Mouse (Mus musculus) spleen, adult 18-20 months (tissue): ENCODE data around the gene Gm8267.
"Not testable (repeated sequence)": the region's sequence is repeated elsewhere in the genome, so short reads cannot be mapped to it uniquely, and the experiment has no call there.

ENCODE experiments used
- DNase-seq, 2 experiments: peaks; one replicate each; pipeline ENCODE4 v3.0.0; 2022; ENCODE audit warnings: mixed read lengths in 2 of 2

Gene Gm8267

DNA sequence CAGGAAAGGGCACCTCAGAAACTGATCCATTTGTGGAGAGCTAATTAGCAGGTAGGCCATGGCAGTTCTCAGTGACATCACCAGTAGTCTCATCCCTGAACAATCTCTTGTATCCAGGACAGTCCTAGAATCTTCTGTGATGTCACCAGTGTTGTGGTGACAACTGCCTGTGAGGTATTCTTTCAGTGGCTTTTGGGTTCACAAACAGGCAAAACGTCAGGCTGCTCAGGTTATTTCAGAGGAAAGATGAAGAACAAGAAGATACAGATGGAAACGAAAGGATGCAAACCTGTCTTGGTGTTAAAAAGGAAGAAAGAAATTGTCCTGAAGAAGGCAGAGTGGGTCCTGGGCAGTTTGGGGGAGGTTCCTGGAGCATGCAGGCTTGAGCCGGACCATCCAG lies at the start of gene Gm8267:
Gm8267 (minus strand) TSS at position 101 of the 400 bp plus-strand sequence.
- no peak for DNase-seq

GRCm38 (mm10) chr14:44789537-44790382 lies 39.6 kb upstream of the Gm8267 start:
- DNase-seq: not testable (repeated sequence)

DNA sequence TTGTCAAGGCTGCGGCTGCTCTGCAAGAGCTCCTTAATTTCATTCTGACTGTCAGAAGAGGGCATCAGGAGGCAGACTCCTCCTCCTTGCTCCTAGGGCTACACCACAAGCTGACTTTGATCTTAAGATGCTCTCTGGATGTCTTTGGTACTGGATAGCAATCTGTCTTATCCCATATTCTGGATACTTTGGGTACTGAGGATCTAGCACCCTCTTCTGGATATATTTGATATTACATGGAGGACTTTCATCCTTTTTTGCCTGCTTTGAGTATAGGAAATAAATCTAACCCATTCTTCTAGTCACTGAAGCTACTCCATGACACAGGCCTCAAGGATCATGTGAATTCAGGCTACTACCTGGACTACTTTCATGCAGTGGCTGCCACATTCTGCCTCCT lies 7.4 kb downstream of the Gm8267 start:
- not testable (repeated sequence) for DNase-seq

DNA sequence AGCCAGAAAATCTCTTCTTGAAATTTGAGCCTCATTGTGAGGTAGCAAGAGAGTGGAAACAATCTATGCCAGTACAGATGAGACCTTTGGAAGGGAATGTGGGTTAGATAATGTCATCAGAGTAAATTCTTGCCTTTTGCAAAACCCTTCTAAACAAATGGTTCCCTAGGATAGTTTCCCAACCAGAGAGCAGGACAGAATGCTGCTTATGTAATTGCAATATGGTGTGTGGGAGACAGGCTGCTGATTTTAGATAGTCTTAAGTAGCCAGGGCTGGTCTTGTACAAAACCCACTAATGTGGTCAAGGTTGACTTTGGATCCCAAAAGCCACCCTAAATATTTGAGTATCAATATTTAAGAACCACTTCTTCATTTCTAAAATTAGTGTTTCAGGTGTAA lies 19.4 kb downstream of the Gm8267 start:
- not testable (repeated sequence) for DNase-seq

DNA sequence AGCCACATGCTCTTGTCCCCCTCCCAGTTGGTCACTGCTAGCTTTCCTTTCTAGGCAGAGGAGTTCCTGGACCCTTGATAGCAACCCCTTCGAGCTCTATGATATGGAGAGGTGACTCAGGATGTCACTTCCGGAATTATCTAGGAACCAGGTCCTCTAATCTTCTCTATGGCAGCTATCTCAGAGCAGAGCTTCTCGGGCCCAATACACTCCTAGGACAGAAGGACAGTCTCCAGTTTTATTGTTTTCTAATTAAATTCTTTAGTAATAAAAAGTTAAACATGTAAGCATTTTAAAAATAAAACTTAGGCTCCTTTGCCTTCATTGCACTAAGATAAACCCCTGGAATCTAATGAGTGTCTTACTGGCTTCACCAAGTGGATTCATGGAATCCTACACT lies 43.8 kb downstream of the Gm8267 start, which contains the start of gene Gm8257:
Gm8257 (minus strand) TSS at position 101 of the 400 bp plus-strand sequence.
- not testable (repeated sequence) for DNase-seq
